Mouse (Mus musculus): ENCODE data around the gene Ifit2. TPM values are rescaled to one million over a fixed set of nuclear protein-coding genes. Genes with fewer than 3 reads are reported as not detected.
"Not testable (repeated sequence)": the region's sequence is repeated elsewhere in the genome, so short reads cannot be mapped to it uniquely, and the experiment has no call there.

The Ifit2 gene
- polyA plus RNA-seq, 1 experiment from 2014 or later: 10.7 TPM

GRCm38 (mm10) chr19:34599250-34599649 lies 48.8 kb downstream of the Ifit2 start:
- not testable (repeated sequence) for H3K4me3 ChIP-seq (ENCODE audit: low read length); H3K27ac ChIP-seq (ENCODE audit: low read length); H3K9me3 ChIP-seq (replicated peaks; ENCODE audit: control insufficient read depth, low read length); H3K9ac ChIP-seq (ENCODE audit: low read length); ATAC-seq (replicated peaks; ENCODE audit: extremely low read depth, insufficient read depth, low FRiP score); H3K4me2 ChIP-seq (ENCODE audit: low read depth, low read length); H3K36me3 ChIP-seq (ENCODE audit: control insufficient read depth, insufficient read depth); H3K27me3 ChIP-seq (ENCODE audit: control insufficient read depth, insufficient read depth, low read length)
- peaks cover 14% of the 10 kb centered on the region for H3K4me1 ChIP-seq (ENCODE audit: control insufficient read depth, insufficient read depth, low read length)

DNA sequence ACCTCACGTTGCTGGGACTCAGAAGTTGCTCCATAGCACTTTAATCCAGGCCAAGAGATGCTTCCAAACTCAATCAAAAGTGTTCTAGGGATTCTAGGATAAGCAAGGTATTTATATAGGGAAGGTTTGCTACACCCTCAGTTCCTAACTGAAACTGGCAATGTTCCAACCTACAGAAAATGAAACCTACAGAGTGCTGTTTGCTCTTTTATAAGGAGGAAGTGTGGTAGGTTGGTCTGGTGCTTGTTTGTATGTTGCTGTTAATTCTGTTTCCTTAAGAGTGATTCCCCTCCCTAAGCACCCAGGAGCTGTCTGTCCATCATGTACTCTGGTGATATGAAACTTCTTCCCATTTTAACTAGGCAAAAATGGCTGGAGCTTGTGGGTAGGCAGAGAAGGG lies 51.4 kb downstream of the Ifit2 start, which contains the start of gene Ifit1bl1:
Gene Ifit1bl1 (minus strand): TSS at position 69 of the 400 bp plus-strand sequence.
- peaks cover 13% of the 10 kb centered on the region for H3K4me1 ChIP-seq (ENCODE audit: control insufficient read depth, insufficient read depth, low read length)
- WGBS: 58% methylated on average over 1 of the region's 1 CpGs
- not testable (repeated sequence) for ATAC-seq (replicated peaks; ENCODE audit: extremely low read depth, insufficient read depth, low FRiP score); H3K27ac ChIP-seq (ENCODE audit: low read length); H3K4me3 ChIP-seq (ENCODE audit: low read length); H3K4me2 ChIP-seq (ENCODE audit: low read depth, low read length); H3K27me3 ChIP-seq (ENCODE audit: control insufficient read depth, insufficient read depth, low read length); H3K9ac ChIP-seq (ENCODE audit: low read length); H3K36me3 ChIP-seq (ENCODE audit: control insufficient read depth, insufficient read depth); H3K9me3 ChIP-seq (replicated peaks; ENCODE audit: control insufficient read depth, low read length)

DNA sequence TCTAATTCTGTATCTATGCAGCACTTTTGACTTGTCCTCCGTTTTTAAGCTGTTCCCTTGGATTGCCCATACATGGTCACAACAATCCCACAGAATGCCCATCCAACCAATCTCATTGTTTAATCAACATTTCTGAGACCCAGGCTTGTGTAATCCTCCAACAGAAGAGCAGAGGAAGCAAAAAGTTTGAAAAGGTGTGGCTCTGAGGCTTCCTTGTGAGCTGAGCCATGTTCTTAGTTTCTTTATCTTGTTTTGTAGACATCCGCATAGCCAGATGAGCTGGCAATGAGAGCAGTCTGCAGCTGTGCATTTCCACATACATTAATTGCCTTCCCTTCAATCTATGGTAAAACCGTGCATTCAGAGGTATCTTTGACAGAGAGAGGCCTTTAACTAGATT lies 55.0 kb downstream of the Ifit2 start:
- ATAC-seq (replicated peaks; ENCODE audit: extremely low read depth, insufficient read depth, low FRiP score): no peak
- no peaks in the 10 kb centered on the region for H3K27me3 ChIP-seq (ENCODE audit: control insufficient read depth, insufficient read depth, low read length)
- 86% methylated on average over 3 of the region's 3 CpGs for WGBS
- H3K4me1 ChIP-seq (ENCODE audit: control insufficient read depth, insufficient read depth, low read length): peaks cover 3% of the 10 kb centered on the region; the same call in 1 of the 2 replicates
- no peak overlapping the region for H3K27ac ChIP-seq (ENCODE audit: low read length)
- no peak overlapping the region for H3K4me3 ChIP-seq (ENCODE audit: low read length)
- no peaks in the 10 kb centered on the region for H3K9me3 ChIP-seq (replicated peaks; ENCODE audit: control insufficient read depth, low read length)
- no peak overlapping the region for H3K9ac ChIP-seq (ENCODE audit: low read length)
- no peaks in the 10 kb centered on the region for H3K36me3 ChIP-seq (ENCODE audit: control insufficient read depth, insufficient read depth)
- no peak overlapping the region for H3K4me2 ChIP-seq (ENCODE audit: low read depth, low read length)

DNA sequence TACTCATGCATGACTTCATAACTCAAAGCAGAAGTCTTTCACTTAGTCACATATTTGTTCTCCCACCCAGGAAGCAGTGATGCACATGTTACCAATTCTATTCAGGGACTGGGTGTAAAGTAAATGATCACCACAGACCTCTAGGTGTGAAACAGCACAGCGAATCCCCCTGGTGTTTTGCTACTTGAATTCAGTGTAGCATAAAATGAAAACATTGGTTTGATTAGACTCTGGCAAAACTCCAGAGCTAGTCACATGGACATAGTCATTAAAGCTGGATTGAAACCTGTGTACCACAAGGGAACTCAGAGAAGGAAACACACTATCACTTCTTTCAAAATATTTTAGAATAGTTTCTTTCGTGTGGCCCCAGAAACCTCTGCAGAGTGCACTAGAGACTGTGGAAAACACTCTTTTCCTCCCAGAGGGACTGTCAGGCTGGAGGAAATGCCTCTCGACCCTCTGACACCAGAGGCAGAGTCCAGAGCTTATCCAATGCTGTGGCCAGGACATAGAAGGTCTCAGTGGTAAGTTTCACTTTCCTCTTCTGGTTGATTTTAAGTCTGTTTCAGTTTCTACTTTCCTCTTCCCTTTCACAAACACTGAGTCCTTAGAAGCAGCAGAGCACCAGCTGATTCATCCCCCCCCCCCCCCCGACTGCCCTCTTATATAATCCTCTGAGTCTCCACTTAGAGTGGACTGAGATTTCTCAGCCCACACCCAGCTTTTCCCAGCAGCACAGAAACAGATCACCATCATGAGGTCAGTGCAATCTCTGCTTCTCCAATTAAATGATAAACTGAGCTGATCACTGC lies 57.0 kb downstream of the Ifit2 start, which contains the start of gene Ifit3b:
Gene Ifit3b (plus strand): TSS at position 734 of the 815 bp plus-strand sequence.
- peak within 1 kb of the TSS; percentile 46; the same call in 1 of the 2 replicates for H3K27ac ChIP-seq (ENCODE audit: low read length)
- not testable (repeated sequence) for H3K4me3 ChIP-seq (ENCODE audit: low read length); H3K9ac ChIP-seq (ENCODE audit: low read length); H3K36me3 ChIP-seq (ENCODE audit: control insufficient read depth, insufficient read depth); H3K4me1 ChIP-seq (ENCODE audit: control insufficient read depth, insufficient read depth, low read length); H3K27me3 ChIP-seq (ENCODE audit: control insufficient read depth, insufficient read depth, low read length); H3K9me3 ChIP-seq (replicated peaks; ENCODE audit: control insufficient read depth, low read length); H3K4me2 ChIP-seq (ENCODE audit: low read depth, low read length)
- WGBS: 27% methylated on average over 4 of the region's 4 CpGs
- peak; percentile 49 for ATAC-seq (replicated peaks; ENCODE audit: extremely low read depth, insufficient read depth, low FRiP score)

DNA sequence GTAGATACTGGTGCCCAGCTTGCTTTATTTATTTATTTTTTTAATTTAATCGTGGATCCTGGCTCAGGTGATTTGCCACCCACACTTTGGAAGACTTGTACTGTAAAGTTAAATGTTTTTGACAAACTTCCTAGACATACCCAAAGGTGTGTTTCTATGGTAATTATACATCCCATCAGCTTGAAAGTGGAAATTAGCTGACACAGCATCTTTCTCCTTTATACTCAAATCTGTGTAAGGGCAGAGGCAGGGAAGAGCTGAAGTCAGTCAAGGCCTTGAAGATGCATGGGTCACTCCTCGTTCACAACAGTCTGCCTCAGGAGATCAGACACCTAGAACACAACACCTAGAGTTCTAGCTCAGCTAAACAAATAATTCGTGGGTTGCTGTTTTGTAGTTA lies 59.6 kb downstream of the Ifit2 start:
- H3K27me3 ChIP-seq (ENCODE audit: control insufficient read depth, insufficient read depth, low read length); H3K27ac ChIP-seq (ENCODE audit: low read length); ATAC-seq (replicated peaks; ENCODE audit: extremely low read depth, insufficient read depth, low FRiP score); H3K4me2 ChIP-seq (ENCODE audit: low read depth, low read length); H3K4me3 ChIP-seq (ENCODE audit: low read length); H3K4me1 ChIP-seq (ENCODE audit: control insufficient read depth, insufficient read depth, low read length); H3K9me3 ChIP-seq (replicated peaks; ENCODE audit: control insufficient read depth, low read length); H3K36me3 ChIP-seq (ENCODE audit: control insufficient read depth, insufficient read depth); H3K9ac ChIP-seq (ENCODE audit: low read length): not testable (repeated sequence)
- whole genome bisulfite sequencing: 66% methylated on average over 3 of the region's 3 CpGs

- 69% methylated on average over 5 of the region's 11 CpGs for WGBS
- ATAC-seq (replicated peaks; ENCODE audit: extremely low read depth, insufficient read depth, low FRiP score); H3K36me3 ChIP-seq (ENCODE audit: control insufficient read depth, insufficient read depth); H3K4me3 ChIP-seq (ENCODE audit: low read length); H3K4me1 ChIP-seq (ENCODE audit: control insufficient read depth, insufficient read depth, low read length); H3K9me3 ChIP-seq (replicated peaks; ENCODE audit: control insufficient read depth, low read length); H3K27me3 ChIP-seq (ENCODE audit: control insufficient read depth, insufficient read depth, low read length); H3K9ac ChIP-seq (ENCODE audit: low read length); H3K4me2 ChIP-seq (ENCODE audit: low read depth, low read length); H3K27ac ChIP-seq (ENCODE audit: low read length): not testable (repeated sequence)
Observed at GRCm38 (mm10) chr19:34612243-34613001, 61.9 kb downstream of the Ifit2 start.

DNA sequence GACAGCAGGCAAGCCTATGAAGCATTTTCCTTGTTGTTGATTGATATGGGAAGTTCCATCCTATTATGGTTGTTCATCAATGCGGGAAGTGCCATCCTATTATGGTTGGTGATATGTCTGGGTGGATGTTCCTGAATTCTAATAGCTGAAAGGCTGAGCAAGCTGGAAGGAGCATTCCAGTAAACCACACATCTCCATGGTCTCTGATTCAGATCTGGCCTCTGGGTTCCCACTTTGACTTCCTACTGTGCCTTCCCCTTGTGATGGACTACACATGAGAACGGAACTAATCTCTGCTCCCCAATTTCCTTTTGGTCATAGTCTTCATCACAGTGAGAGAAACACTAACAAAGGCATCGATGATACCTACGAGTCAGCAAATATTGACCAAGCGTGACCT lies 70.4 kb downstream of the Ifit2 start:
- H3K4me2 ChIP-seq (ENCODE audit: low read depth, low read length): no peak overlapping the region
- no peaks in the 10 kb centered on the region for H3K4me1 ChIP-seq (ENCODE audit: control insufficient read depth, insufficient read depth, low read length)
- no peaks in the 10 kb centered on the region for H3K27me3 ChIP-seq (ENCODE audit: control insufficient read depth, insufficient read depth, low read length)
- no peak overlapping the region for H3K4me3 ChIP-seq (ENCODE audit: low read length)
- no peak for ATAC-seq (replicated peaks; ENCODE audit: extremely low read depth, insufficient read depth, low FRiP score)
- H3K27ac ChIP-seq (ENCODE audit: low read length): no peak overlapping the region
- no peak overlapping the region for H3K9ac ChIP-seq (ENCODE audit: low read length)
- H3K36me3 ChIP-seq (ENCODE audit: control insufficient read depth, insufficient read depth): no peaks in the 10 kb centered on the region
- H3K9me3 ChIP-seq (replicated peaks; ENCODE audit: control insufficient read depth, low read length): no peaks in the 10 kb centered on the region
- WGBS: 88% methylated on average over 5 of the region's 5 CpGs

DNA sequence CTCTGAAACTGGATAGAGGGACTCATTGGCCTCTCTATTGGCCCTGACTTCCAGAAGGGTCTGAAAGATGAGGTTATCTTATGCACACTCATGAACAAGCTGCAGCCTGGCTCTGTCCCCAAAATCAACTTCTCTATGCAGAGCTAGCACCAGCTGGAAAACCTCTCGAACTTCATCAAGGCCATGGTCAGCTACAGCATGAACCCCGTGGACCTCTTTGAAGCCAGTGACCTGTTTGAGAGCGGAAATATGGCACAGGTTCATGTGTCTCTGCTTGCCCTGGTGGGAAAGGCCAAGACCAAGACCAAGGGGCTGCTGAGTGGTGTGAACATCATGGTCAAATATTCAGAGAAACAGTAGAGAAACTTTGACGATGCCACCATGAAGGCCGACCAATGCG lies 73.3 kb downstream of the Ifit2 start:
- no peak overlapping the region for H3K27ac ChIP-seq (ENCODE audit: low read length)
- ATAC-seq (replicated peaks; ENCODE audit: extremely low read depth, insufficient read depth, low FRiP score): no peak
- 87% methylated on average over 6 of the region's 6 CpGs for WGBS

DNA sequence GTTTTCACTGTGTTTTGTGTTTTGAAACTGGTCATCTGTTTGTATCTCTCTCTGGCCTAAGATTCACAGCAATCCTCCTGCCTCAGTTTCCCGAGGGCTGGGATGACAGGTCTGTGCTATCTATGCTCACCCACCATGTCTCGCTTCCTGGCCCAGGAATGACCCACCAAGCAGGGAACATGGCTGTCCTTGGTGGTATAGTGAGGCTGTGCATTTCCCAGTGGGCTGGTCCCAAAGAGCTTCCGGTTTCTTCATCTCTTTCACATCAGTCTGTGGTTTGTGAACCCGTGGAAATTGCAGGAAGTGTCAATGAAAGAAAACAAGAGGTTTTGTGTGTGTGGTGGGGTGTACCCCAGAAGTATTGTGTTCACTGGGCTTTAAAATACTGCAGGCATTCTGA lies 74.2 kb downstream of the Ifit2 start:
- no peak for ATAC-seq (replicated peaks; ENCODE audit: extremely low read depth, insufficient read depth, low FRiP score)
- no peaks in the 10 kb centered on the region for H3K36me3 ChIP-seq (ENCODE audit: control insufficient read depth, insufficient read depth)
- H3K27ac ChIP-seq (ENCODE audit: low read length): no peak overlapping the region
- no peaks in the 10 kb centered on the region for H3K27me3 ChIP-seq (ENCODE audit: control insufficient read depth, insufficient read depth, low read length)
- no peak overlapping the region for H3K4me2 ChIP-seq (ENCODE audit: low read depth, low read length)
- H3K4me3 ChIP-seq (ENCODE audit: low read length): no peak overlapping the region
- 75% methylated on average over 4 of the region's 4 CpGs for WGBS
- no peak overlapping the region for H3K9ac ChIP-seq (ENCODE audit: low read length)
- no peaks in the 10 kb centered on the region for H3K9me3 ChIP-seq (replicated peaks; ENCODE audit: control insufficient read depth, low read length)
- H3K4me1 ChIP-seq (ENCODE audit: control insufficient read depth, insufficient read depth, low read length): no peaks in the 10 kb centered on the region

More for the DNA sequence above, 73.3 kb downstream of the Ifit2 start:
- H3K36me3 ChIP-seq (ENCODE audit: control insufficient read depth, insufficient read depth): no peaks in the 10 kb centered on the region
- no peak overlapping the region for H3K4me3 ChIP-seq (ENCODE audit: low read length)
- no peaks in the 10 kb centered on the region for H3K4me1 ChIP-seq (ENCODE audit: control insufficient read depth, insufficient read depth, low read length)
- H3K9ac ChIP-seq (ENCODE audit: low read length): no peak overlapping the region
- no peaks in the 10 kb centered on the region for H3K9me3 ChIP-seq (replicated peaks; ENCODE audit: control insufficient read depth, low read length)
- no peaks in the 10 kb centered on the region for H3K27me3 ChIP-seq (ENCODE audit: control insufficient read depth, insufficient read depth, low read length)
- H3K4me2 ChIP-seq (ENCODE audit: low read depth, low read length): no peak overlapping the region

All from heart, embryonic 16.5 days (tissue).